Mouse (Mus musculus) neural tube, embryonic 14.5 days (tissue): ENCODE results near the gene Ssb. TPM values are rescaled to one million over a fixed set of nuclear protein-coding genes. Genes with fewer than 3 reads are reported as not detected.

Source experiments
- ATAC-seq: fragments of 200-750 bp; cut with Nextera tagmentation; 2 replicates; pipeline ENCODE4 v1.8.0; 2017; ENCODE audit warnings: low read depth, mild to moderate bottlenecking, moderate TSS enrichment, moderate library complexity
- H3K27ac ChIP-seq: fragments of 300-500 bp; sonication (generic); 2 replicates; pipeline ENCODE4 v1.5.1; 2014; ENCODE audit warnings: low read depth, mild to moderate bottlenecking, control low read depth, low read length, moderate library complexity, mixed read lengths
- H3K27me3 ChIP-seq: fragments of 300-500 bp; sonication (generic); 2 replicates; pipeline ENCODE4 v1.6.1; 2014; ENCODE audit warnings: low read length; ENCODE audit not compliant: control insufficient read depth, insufficient read depth
- H3K36me3 ChIP-seq: fragments of 300-500 bp; sonication (generic); 2 replicates; pipeline ENCODE4 v1.6.1; 2014; ENCODE audit warnings: low read length, mixed read lengths; ENCODE audit not compliant: control insufficient read depth, insufficient read depth
- H3K4me1 ChIP-seq: fragments of 300-500 bp; sonication (generic); 2 replicates; pipeline ENCODE4 v1.6.1; 2014; ENCODE audit warnings: low read length; ENCODE audit not compliant: control insufficient read depth, insufficient read depth
- H3K4me2 ChIP-seq: fragments of 300-500 bp; sonication (generic); 2 replicates; pipeline ENCODE4 v1.6.1; 2014; ENCODE audit warnings: mild to moderate bottlenecking, low read depth, low read length, control low read depth
- H3K4me3 ChIP-seq: fragments of 300-500 bp; sonication (generic); 2 replicates; pipeline ENCODE4 v1.5.1; 2014; ENCODE audit warnings: low read depth, low read length, control low read depth, mixed read lengths
- H3K9ac ChIP-seq: fragments of 300-500 bp; sonication (generic); replicated peaks from 2 replicates; pipeline ENCODE4 v1.6.1; 2014; ENCODE audit warnings: low read depth, mild to moderate bottlenecking, control low read depth, low read length, mixed read lengths
- H3K9me3 ChIP-seq: fragments of 300-500 bp; sonication (generic); 2 replicates; pipeline ENCODE4 v1.6.1; 2016; ENCODE audit warnings: low read length; ENCODE audit not compliant: control insufficient read depth
- whole genome bisulfite sequencing: fragments of 180-500 bp; shearing (Covaris S2); extraction: QIAGEN DNeasy Blood & Tissue Kit; methylation state at CpG from one replicate; pipeline ENCODE4 v1.1.7; 2014; 5-methylcytosine and 5-hydroxymethylcytosine counted together
- polyA plus RNA-seq: library from polyadenylated mRNA; unstranded; fragments of >200 nt; fragmentation: Nextera tagmentation; extraction: Ambion mirVana; gene quantifications from 2 replicates; pipeline ENCODE4 v1.2.1, GENCODE M21; 2014

Gene Ssb
- polyA plus RNA-seq, 1 experiment from 2014 or later: 248 TPM

DNA sequence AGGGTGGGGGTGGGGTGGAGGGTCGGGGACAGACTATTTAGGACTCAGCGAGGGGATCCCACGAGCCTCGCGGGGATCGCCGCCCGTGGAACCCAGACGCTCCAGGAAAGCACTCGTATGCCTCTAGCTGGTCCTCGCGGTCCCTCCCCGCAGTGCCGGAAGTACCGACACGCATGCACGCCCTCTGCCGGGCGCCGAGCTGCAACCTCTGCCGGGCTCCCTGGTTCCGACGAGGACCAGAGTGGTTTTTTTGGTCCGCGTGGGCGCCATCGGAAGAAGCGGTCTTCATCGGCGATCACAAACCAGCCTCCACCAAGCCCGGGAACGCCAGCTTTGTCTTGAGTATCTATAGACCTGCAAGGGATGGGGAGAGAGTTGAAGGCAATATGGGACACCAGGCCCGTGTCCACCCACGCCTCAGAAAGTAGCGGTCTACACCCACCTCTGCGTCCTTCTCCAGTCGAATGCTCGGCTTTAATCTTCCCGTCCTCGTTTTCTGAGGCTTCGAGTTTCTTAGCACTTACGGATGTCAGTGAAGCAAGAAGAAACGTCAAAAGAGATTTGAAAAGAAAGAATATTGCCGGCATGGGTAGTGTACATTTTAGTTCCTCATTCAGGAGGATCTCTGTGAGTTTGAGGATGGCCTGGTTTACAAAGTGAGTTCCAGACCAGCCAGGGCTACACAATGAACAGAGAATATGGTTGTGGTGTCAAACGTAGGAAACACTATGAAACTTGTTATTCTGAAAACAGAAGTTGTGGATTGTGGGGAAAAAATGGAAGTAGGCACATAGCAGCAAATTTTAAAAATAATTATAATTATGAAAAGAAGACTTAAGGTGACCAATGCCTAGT, 24.3 kb downstream of the Ssb start, which contains the start of gene Mettl5:
Mettl5 (minus strand) TSS at position 165 of the 855 bp plus-strand sequence.
- Histone ChIP-seq H3K4me1 (0 out of 2 replicates have a peak, but pooled peaks cover 4% of the 10 kb centered on the region), H3K9ac (peak within 1 kb of the TSS; percentile 59), H3K36me3 (no peaks in the 10 kb centered on the region), H3K27me3 (no peaks in the 10 kb centered on the region), H3K9me3 (no peaks in the 10 kb centered on the region), H3K27ac (0 out of 2 replicates have a peak within 1 kb of the TSS, but pooled peaks have one; percentile 24), H3K4me2 (peak within 1 kb of the TSS; percentile 61), H3K4me3 (peak within 1 kb of the TSS; percentile 52)
- WGBS: 2% methylated on average over 45 of the region's 45 CpGs
- peak; percentile 97 for ATAC-seq

DNA sequence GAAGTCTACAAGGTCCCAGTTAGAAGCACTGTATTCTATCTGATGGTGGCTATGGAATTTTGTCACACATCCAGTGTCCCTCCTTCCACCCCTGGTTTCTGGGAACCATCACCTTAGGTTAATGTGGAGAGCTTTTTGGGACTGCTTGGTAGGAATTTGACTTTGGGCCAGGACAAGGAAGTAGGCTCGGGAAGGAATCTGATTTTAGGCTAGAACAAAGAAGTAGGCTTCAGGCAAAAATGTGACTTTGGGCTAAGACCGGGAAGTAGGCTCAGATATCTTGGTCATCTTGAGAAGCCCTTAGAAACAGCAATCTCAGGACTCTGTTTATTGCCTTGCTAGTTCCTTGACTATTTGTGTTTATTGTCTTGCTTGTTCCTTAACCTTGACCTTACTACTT, 27.6 kb downstream of the Ssb start:
- no peak overlapping the region for H3K4me2 ChIP-seq
- no peak overlapping the region for H3K27ac ChIP-seq
- no peak overlapping the region for H3K4me3 ChIP-seq
- H3K9me3 ChIP-seq: no peaks in the 10 kb centered on the region
- no peak for ATAC-seq
- no peaks in the 10 kb centered on the region for H3K27me3 ChIP-seq
- H3K4me1 ChIP-seq: 0 out of 2 replicates have a peak, but pooled peaks cover 4% of the 10 kb centered on the region
- WGBS: 86% methylated on average over 2 of the region's 2 CpGs
- H3K36me3 ChIP-seq: no peaks in the 10 kb centered on the region
- no peak overlapping the region for H3K9ac ChIP-seq

DNA sequence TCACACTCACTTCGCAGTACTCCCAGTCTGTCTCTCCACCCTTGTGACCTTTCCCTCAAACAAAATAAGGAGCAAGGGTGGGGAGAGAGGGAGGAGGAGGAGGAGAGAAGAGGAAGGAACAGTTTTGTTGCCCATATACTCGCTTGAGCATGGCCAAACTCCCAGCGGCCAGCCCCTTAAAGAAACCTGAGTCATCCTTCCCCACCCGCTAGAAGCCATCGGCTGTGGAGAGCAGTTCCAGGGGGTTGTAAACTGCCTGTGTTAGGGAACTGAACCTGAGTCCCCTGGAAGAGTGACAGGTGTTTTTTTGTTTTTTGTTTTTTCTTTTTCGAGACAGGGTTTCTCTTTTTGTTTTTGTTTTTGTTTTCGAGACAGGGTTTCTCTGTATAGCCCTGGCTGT, 29.5 kb downstream of the Ssb start:
- Histone ChIP-seq H3K27ac (no peak overlapping the region), H3K4me3 (no peak overlapping the region), H3K4me2 (no peak overlapping the region), H3K36me3 (no peaks in the 10 kb centered on the region), H3K9me3 (no peaks in the 10 kb centered on the region), H3K9ac (no peak overlapping the region), H3K4me1 (no peaks in the 10 kb centered on the region), H3K27me3 (no peaks in the 10 kb centered on the region)
- WGBS: 53% methylated on average over 7 of the region's 7 CpGs
- ATAC-seq: no peak

DNA sequence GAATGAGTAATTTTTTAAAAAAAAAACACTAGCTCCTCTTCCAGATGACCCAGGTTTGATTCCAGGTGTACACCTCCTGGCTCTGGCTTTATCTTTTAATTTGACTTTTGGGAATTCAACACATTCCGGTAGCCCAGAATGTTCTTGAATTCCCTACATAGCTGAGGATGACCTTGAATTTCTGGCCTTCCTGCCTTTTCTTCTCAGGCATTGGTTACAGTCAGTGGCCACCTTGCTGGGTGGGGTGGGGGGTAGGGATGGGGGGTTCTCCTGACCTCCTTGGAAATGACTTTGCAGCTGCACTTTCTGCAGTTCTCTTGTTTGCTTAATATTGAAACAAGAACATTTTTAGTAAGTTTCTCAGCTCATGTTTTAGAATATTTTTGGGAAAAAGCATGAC, 31.8 kb downstream of the Ssb start:
- no peak for ATAC-seq
- H3K4me1 ChIP-seq: no peaks in the 10 kb centered on the region
- H3K27me3 ChIP-seq: no peaks in the 10 kb centered on the region
- H3K4me3 ChIP-seq: no peak overlapping the region
- H3K4me2 ChIP-seq: no peak overlapping the region
- no peaks in the 10 kb centered on the region for H3K9me3 ChIP-seq
- H3K9ac ChIP-seq: no peak overlapping the region
- WGBS: 92% methylated on average over 1 of the region's 1 CpGs
- H3K27ac ChIP-seq: no peak overlapping the region
- H3K36me3 ChIP-seq: no peaks in the 10 kb centered on the region

DNA sequence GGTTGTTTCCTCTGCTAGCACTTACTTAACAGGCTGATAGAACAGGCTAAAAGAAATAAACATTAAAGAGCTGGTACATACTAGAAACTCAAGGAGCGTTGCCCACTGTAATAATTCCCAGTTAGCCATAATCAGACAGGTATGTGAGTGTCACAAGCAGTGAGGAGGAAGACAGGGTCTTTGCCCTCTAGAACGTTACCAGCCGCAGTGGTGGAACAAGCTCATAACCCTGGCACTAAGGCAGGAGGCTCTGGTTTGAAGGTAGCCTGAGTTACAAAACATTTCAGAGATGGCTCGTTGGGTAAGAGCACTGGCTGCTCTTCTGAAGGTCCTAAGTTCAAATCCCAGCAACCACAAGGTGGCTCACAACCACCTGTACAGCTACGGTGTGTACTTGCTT, 32.5 kb downstream of the Ssb start:
- Histone ChIP-seq H3K27me3 (no peaks in the 10 kb centered on the region), H3K27ac (no peak overlapping the region), H3K4me3 (no peak overlapping the region), H3K9ac (no peak overlapping the region), H3K9me3 (no peaks in the 10 kb centered on the region), H3K4me2 (no peak overlapping the region), H3K36me3 (no peaks in the 10 kb centered on the region), H3K4me1 (peaks cover 1% of the 10 kb centered on the region; the same call in 1 of the 2 replicates)
- WGBS: 87% methylated on average over 5 of the region's 5 CpGs
- ATAC-seq: no peak

DNA sequence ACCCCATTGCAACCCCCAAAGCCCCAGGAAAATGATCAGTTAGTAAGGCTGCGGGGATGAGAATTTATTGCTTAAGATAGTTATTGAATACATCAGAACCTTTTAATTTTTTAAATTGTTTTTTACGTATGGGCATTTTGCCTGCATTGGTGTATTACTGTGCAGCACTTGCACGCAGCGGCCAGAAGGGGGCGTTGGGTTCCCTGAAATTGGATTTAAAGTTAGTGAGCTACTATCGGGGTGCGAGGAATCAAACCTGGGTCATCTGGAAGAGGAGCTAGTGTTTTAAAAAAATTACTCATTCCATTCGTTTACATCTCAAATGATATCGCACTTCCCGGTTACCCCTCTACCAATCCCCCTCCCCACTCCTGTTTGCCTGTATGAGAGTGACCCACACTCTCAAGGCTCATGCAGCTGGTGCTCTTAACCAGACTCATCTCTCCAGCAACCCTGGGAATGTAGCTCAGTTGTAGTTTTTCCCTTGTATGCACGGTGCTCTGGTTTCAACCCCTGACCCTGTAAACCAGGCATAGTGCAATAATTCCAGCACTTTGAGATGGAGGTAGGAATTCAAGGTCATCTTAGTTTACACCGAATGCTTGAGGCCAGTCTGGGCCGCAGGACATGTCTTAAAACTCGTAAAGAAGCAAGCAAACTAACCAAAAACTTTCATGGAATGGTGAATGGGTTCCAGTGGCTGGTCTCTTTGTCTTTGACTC, 34.3 kb downstream of the Ssb start:
- peaks cover 9% of the 10 kb centered on the region; the same call in 1 of the 2 replicates for H3K4me1 ChIP-seq
- no peak overlapping the region for H3K4me2 ChIP-seq
- ATAC-seq: no peak
- no peaks in the 10 kb centered on the region for H3K36me3 ChIP-seq
- WGBS: 60% methylated on average over 14 of the region's 14 CpGs
- no peaks in the 10 kb centered on the region for H3K9me3 ChIP-seq
- no peak overlapping the region for H3K4me3 ChIP-seq
- H3K9ac ChIP-seq: no peak overlapping the region
- H3K27ac ChIP-seq: no peak overlapping the region
- no peaks in the 10 kb centered on the region for H3K27me3 ChIP-seq

DNA sequence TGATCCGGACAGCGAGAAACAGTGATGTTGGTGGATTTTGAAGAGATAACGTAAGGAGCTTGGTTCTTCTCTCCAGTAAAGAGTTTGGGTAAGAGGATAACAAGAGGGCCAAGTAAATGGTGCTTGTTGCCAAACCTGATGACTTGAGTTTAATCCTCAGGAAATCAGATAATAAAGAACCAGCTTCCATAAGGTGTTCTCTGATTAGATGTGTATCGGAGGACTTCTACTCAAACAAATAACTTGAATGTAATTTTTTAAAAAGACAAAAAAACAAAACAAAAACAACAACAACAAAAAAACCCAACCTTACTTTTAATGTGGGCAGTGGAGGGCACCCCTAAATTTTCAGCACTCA, 34.8 kb downstream of the Ssb start:
- H3K36me3 ChIP-seq: no peaks in the 10 kb centered on the region
- no peak overlapping the region for H3K27ac ChIP-seq
- H3K9ac ChIP-seq: no peak overlapping the region
- WGBS: 98% methylated on average over 4 of the region's 4 CpGs
- H3K27me3 ChIP-seq: no peaks in the 10 kb centered on the region
- peaks cover 9% of the 10 kb centered on the region; the same call in 1 of the 2 replicates for H3K4me1 ChIP-seq
- H3K9me3 ChIP-seq: no peaks in the 10 kb centered on the region
- no peak for ATAC-seq
- no peak overlapping the region for H3K4me3 ChIP-seq
- H3K4me2 ChIP-seq: no peak overlapping the region

DNA sequence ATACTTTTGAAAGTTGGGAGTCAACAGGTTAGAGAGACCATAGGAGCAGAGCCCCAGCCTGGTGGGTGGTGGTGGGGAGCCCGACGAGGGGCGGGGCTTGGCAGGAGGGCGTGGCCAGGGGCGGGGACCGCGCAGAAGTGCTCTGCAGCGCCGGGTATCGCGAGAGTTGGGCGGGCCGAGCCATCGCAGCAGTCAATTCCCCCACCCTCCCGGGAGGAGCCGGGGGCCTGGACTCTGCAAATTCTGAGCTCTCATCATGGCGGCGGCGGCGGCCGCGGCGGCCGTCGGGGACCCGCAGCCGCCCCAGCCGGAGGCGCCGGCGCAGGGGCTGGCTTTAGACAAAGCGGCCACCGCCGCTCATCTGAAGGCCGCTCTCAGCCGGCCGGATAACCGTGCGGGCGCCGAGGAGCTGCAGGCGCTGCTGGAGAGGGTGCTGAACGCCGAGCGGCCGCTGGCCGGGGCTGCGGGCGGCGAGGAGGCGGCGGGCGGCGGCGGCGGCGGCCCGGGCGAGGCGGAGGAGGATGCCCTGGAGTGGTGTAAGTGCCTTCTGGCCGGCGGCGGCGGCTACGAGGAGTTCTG, 35.8 kb downstream of the Ssb start, which contains the start of gene Ubr3:
Ubr3 (plus strand) TSS at position 208 of the 579 bp plus-strand sequence.
- H3K36me3 ChIP-seq: no peaks in the 10 kb centered on the region
- H3K4me1 ChIP-seq: peaks cover 9% of the 10 kb centered on the region; the same call in 1 of the 2 replicates
- no peaks in the 10 kb centered on the region for H3K9me3 ChIP-seq
- peak within 1 kb of the TSS; percentile 99 for H3K9ac ChIP-seq
- H3K4me3 ChIP-seq: peak within 1 kb of the TSS; percentile 100
- 1% methylated on average over 36 of the region's 65 CpGs for WGBS
- H3K4me2 ChIP-seq: peak within 1 kb of the TSS; percentile 86
- peak; percentile 98 for ATAC-seq
- peak within 1 kb of the TSS; percentile 89 for H3K27ac ChIP-seq
- no peaks in the 10 kb centered on the region for H3K27me3 ChIP-seq
